8 mouse cellular contexts compared by ENCODE assay signal in the genomic region with DNA sequence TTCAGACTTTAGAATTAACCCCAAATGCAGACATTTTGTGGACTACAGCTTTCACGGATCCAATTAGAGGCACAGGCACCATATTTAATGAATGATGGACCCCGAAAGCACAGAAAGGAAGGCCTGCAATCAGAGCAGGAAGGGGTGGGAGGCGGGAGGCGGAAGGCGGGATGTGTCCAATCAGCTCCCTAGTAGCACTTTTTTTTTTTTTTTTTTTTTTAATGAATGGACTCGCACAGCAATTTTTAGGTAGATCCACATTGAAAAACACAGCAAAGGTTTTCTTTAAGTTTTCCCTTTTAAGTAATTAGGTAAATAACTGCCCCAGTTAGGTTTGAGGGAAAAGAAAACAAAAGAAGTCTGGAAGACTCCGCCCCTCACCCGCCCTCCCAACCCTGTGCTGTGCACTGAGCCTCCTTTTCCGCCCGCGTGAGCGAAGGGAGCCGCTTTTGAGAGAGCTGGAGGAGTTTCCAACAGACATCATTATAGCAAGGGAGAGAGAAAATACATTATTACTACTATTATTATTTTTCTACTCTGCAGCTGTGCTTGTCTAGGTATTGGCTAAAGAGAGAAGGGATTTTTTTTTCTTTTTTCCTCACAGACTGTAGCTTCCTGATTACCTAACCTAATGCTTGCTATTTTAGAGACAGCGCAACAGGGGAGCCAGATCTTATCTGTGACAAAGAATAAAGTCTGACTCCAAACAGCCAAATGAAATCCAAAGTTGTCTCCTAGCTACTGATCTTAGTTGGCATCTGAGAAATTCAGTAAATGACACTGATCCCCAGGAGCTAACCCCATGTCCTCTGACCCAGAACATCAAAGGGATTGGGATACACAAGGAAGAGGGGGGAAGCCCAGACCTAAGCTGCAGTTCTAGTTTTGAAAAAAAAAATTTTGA.
DNase-seq lines count a peak whose midpoint lies in the region; ATAC-seq lines count a peak whose summit lies in the region.

No protein-coding gene starts in this region.

- no peak overlapping the region for H3K9ac ChIP-seq in kidney, embryonic 15.5 days
- H3K9ac ChIP-seq in hindbrain, embryonic 13.5 days = peak overlapping the region; percentile 47
- no peak overlapping the region for H3K9ac ChIP-seq in lung, embryonic 16.5 days (ENCODE audit: low read length)

- no peaks in the 10 kb centered on the region for H3K36me3 ChIP-seq in kidney, embryonic 15.5 days
- no peaks in the 10 kb centered on the region for H3K36me3 ChIP-seq in hindbrain, embryonic 13.5 days
- H3K36me3 ChIP-seq in lung, embryonic 16.5 days (ENCODE audit: control insufficient read depth, insufficient read depth, low read length) = no peaks in the 10 kb centered on the region

- peak overlapping the region; percentile 31 for H3K4me3 ChIP-seq in kidney, embryonic 15.5 days (replicated peaks)
- peak overlapping the region; percentile 27 for H3K4me3 ChIP-seq in hindbrain, embryonic 13.5 days
- H3K4me3 ChIP-seq in lung, embryonic 16.5 days (ENCODE audit: low read length) = peak overlapping the region; percentile 32

- no peak overlapping the region for H3K27ac ChIP-seq in kidney, embryonic 15.5 days
- H3K27ac ChIP-seq in hindbrain, embryonic 13.5 days = no peak overlapping the region
- H3K27ac ChIP-seq in lung, embryonic 16.5 days (ENCODE audit: low read length) = no peak overlapping the region

- H3K4me2 ChIP-seq in kidney, embryonic 15.5 days = peak overlapping the region; percentile 55
- H3K4me2 ChIP-seq in hindbrain, embryonic 13.5 days = peak overlapping the region; percentile 50
- H3K4me2 ChIP-seq in lung, embryonic 16.5 days (ENCODE audit: low read depth, low read length) = peak overlapping the region; percentile 47

- WGBS in kidney, embryonic 15.5 days = 27% methylated on average over 14 of the region's 14 CpGs
- 16% methylated on average over 14 of the region's 14 CpGs for WGBS in hindbrain, embryonic 13.5 days
- WGBS in lung, embryonic 16.5 days = 21% methylated on average over 14 of the region's 14 CpGs

- peak; percentile 85 for ATAC-seq in kidney, embryonic 15.5 days (replicated peaks; ENCODE audit: low FRiP score)
- peak; percentile 90 for ATAC-seq in hindbrain, embryonic 13.5 days (ENCODE audit: low FRiP score)
- peak; percentile 76 for ATAC-seq in lung, embryonic 16.5 days (ENCODE audit: low read depth)

- no peaks in the 10 kb centered on the region for H3K27me3 ChIP-seq in kidney, embryonic 15.5 days
- H3K27me3 ChIP-seq in hindbrain, embryonic 13.5 days = no peaks in the 10 kb centered on the region
- H3K27me3 ChIP-seq in lung, embryonic 16.5 days (ENCODE audit: control insufficient read depth, insufficient read depth, low read depth, low read length) = no peaks in the 10 kb centered on the region

- H3K9me3 ChIP-seq in kidney, embryonic 15.5 days (replicated peaks) = no peaks in the 10 kb centered on the region
- no peaks in the 10 kb centered on the region for H3K9me3 ChIP-seq in hindbrain, embryonic 13.5 days
- H3K9me3 ChIP-seq in lung, embryonic 16.5 days (ENCODE audit: control insufficient read depth, low read length) = no peaks in the 10 kb centered on the region

- H3K4me1 ChIP-seq in kidney, embryonic 15.5 days = peaks cover 11% of the 10 kb centered on the region
- peaks cover 9% of the 10 kb centered on the region; the same call in 1 of the 2 replicates for H3K4me1 ChIP-seq in hindbrain, embryonic 13.5 days (replicated peaks)
- H3K4me1 ChIP-seq in lung, embryonic 16.5 days (replicated peaks; ENCODE audit: control insufficient read depth, insufficient read depth, low read length) = no peaks in the 10 kb centered on the region

- no peak for DNase-seq in kidney, adult 9 months
- DNase-seq in embryo, embryonic 9.5 days (ENCODE audit: extremely low spot score) = peak; percentile 65
- peak; percentile 46 for DNase-seq in yolk sac, embryonic 10.5 days (ENCODE audit: low spot score)
- no peak for DNase-seq in right cerebral cortex, adult 2 months (ENCODE audit: low spot score in 2 of 2)
- no peak for DNase-seq in spleen, adult 18-20 months

Comparison
In these comparisons a context has a peak if more than half of its experiments do, and no peak if none do; other contexts are left out.
1. DNase-seq: peak in embryo, embryonic 9.5 days (single experiment) and yolk sac, embryonic 10.5 days (single experiment); none in kidney, adult 9 months (single experiment), right cerebral cortex, adult 2 months (0 of 2) and spleen, adult 18-20 months (0 of 2).
2. Peak in every context shown above with its lines, with median percentiles within 50 percentile points of each other: ATAC-seq, H3K4me2 ChIP-seq and H3K4me3 ChIP-seq.